Mouse (Mus musculus) heart, embryonic 12.5 days (tissue): ENCODE measurements at regions not wholly inside any gene's neighbourhood (a gene's known extent, or its start where the extent isn't known, plus 50 kb on each side); places are given as distances from the start of the nearest gene placed in this dataset.

ENCODE experiments used
- ATAC-seq: fragments of 200-750 bp; cut with Nextera tagmentation; 2 replicates; pipeline ENCODE4 v1.8.0; 2017; ENCODE audit warnings: moderate TSS enrichment, moderate library complexity; ENCODE audit not compliant: insufficient number of reproducible peaks, low FRiP score
- H3K27ac ChIP-seq: fragments of 300-500 bp; sonication (generic); 2 replicates; pipeline ENCODE4 v1.5.1; 2016; ENCODE audit warnings: mild to moderate bottlenecking, moderate library complexity; ENCODE audit not compliant: poor library complexity, severe bottlenecking
- H3K27me3 ChIP-seq: fragments of 300-500 bp; sonication (generic); replicated peaks from 2 replicates; pipeline ENCODE4 v1.6.1; 2016; ENCODE audit warnings: mild to moderate bottlenecking, moderate library complexity
- H3K36me3 ChIP-seq: fragments of 300-500 bp; sonication (generic); 2 replicates; pipeline ENCODE4 v1.6.1; 2016; ENCODE audit warnings: mild to moderate bottlenecking, moderate library complexity
- H3K4me1 ChIP-seq: fragments of 300-500 bp; sonication (generic); replicated peaks from 2 replicates; pipeline ENCODE4 v1.6.1; 2016; ENCODE audit warnings: mild to moderate bottlenecking
- H3K4me2 ChIP-seq: fragments of 300-500 bp; sonication (generic); 2 replicates; pipeline ENCODE4 v1.6.1; 2016; ENCODE audit warnings: mild to moderate bottlenecking, moderate library complexity
- H3K4me3 ChIP-seq: fragments of 300-500 bp; sonication (generic); 2 replicates; pipeline ENCODE4 v1.5.1; 2016; ENCODE audit warnings: mild to moderate bottlenecking
- H3K9ac ChIP-seq: fragments of 300-500 bp; sonication (generic); 2 replicates; pipeline ENCODE4 v1.6.1; 2016; ENCODE audit warnings: mild to moderate bottlenecking, moderate library complexity
- H3K9me3 ChIP-seq: fragments of 300-500 bp; sonication (generic); replicated peaks from 2 replicates; pipeline ENCODE4 v1.6.1; 2016; ENCODE audit warnings: mild to moderate bottlenecking, moderate library complexity
- WGBS: fragments of 180-500 bp; shearing (Covaris S2); methylation state at CpG from one replicate; pipeline ENCODE4 v1.1.7; 2016; 5-methylcytosine and 5-hydroxymethylcytosine counted together

DNA sequence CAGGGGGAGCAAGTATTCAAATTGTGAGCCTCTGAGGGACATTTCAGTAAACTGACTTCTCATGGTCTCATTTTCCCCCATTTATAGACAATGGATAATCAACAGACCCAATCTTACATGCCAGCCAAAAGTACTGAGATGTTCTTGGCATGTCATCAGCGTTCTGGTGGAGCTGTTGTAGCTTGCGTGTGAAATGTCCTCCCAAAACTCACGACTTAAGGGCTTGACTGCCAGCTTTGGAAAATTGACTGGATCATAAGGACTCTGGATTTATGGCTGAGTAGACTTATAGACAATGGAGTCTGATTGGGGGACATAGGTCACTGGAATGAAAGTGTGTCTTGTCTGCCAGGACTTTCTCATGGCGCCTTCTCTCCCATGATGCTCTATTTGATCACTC, 254.9 kb upstream of the Irx5 start:
- Histone ChIP-seq H3K27me3 (peaks cover 13% of the 10 kb centered on the region), H3K36me3 (no peaks in the 10 kb centered on the region), H3K9ac (no peak overlapping the region), H3K4me3 (no peak overlapping the region), H3K4me1 (peaks cover 5% of the 10 kb centered on the region; the same call in 1 of the 2 replicates), H3K27ac (no peak overlapping the region), H3K4me2 (no peak overlapping the region), H3K9me3 (no peaks in the 10 kb centered on the region)
- 83% methylated on average over 4 of the region's 4 CpGs for WGBS
- no peak for ATAC-seq

DNA sequence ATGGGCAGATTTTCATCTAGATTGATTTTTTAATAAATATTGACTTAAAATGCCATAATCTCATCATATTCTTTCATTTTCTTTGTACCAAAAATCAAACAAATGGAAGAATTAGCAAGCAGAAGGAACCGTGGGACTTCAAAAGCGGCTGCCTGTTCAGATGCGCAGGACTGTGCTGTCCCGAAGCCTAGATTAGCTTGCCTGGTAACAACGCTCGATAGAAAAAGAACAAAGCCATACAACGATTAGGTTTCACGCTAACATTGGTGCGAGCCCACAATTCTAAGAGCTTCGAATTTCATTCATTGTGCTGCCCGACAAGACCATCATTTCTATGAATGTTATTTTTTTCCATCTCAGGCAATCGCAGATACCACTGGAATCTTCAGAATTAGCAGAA, 262.1 kb upstream of the Irx5 start:
- 85% methylated on average over 12 of the region's 12 CpGs for WGBS

DNA sequence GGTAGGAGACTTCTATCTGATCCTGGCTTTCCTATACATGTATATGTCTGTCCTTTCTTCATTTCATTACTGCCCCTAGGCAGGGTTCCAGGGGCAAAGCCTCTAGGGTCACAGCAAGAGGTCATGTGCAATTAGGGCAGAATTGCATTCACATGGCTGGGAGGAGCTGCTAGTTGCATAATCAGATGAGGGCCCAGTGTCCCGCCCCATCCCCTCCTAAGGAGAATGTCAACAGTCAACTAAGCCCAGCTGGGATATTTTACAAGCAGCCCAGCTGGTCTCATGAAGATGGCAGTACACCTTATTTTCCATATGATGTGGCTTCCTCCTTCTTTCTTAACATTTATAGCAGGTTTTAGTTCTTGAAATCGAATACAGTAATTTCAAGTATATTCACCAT, 273.3 kb upstream of the Irx5 start:
- Histone ChIP-seq H3K4me3 (no peak overlapping the region), H3K4me2 (no peak overlapping the region), H3K27ac (no peak overlapping the region), H3K9me3 (peaks cover 7% of the 10 kb centered on the region), H3K4me1 (no peaks in the 10 kb centered on the region), H3K27me3 (0 out of 2 replicates have a peak, but pooled peaks cover 6% of the 10 kb centered on the region), H3K36me3 (no peaks in the 10 kb centered on the region), H3K9ac (no peak overlapping the region)
- WGBS, result 68% methylated on average over 2 of the region's 2 CpGs
- ATAC-seq, result no peak

More for the DNA sequence above, 262.1 kb upstream of the Irx5 start:
- Histone ChIP-seq H3K4me1 (no peaks in the 10 kb centered on the region), H3K27ac (no peak overlapping the region), H3K9ac (no peak overlapping the region), H3K4me2 (no peak overlapping the region), H3K9me3 (no peaks in the 10 kb centered on the region), H3K4me3 (no peak overlapping the region), H3K27me3 (peaks cover 28% of the 10 kb centered on the region), H3K36me3 (no peaks in the 10 kb centered on the region)
- ATAC-seq, result no peak

DNA sequence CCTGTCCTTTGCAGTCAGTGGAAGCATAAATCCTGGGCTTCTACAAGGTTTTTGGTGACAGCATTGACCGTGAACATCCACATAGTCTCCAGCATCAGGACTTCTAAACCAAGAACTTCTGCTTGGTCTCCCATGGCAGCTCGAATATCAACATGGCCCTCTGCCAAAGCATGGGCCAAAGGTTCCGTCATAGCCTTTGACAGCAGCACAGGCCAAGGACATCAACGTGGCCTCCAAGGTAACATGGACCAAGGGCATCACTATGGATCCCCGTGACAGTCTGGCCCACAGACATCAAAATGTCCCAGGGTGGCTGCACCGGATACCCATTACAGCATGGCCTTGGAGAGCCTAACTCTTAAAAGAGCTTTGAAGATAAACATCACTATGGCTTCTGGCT, 275.5 kb upstream of the Irx5 start:
- Histone ChIP-seq H3K4me3 (no peak overlapping the region), H3K27ac (no peak overlapping the region), H3K9ac (no peak overlapping the region), H3K36me3 (no peaks in the 10 kb centered on the region), H3K27me3 (0 out of 2 replicates have a peak, but pooled peaks cover 6% of the 10 kb centered on the region), H3K4me1 (no peaks in the 10 kb centered on the region), H3K4me2 (no peak overlapping the region), H3K9me3 (peaks cover 4% of the 10 kb centered on the region; the same call in 1 of the 2 replicates)
- 78% methylated on average over 6 of the region's 6 CpGs for WGBS
- ATAC-seq, result no peak

DNA sequence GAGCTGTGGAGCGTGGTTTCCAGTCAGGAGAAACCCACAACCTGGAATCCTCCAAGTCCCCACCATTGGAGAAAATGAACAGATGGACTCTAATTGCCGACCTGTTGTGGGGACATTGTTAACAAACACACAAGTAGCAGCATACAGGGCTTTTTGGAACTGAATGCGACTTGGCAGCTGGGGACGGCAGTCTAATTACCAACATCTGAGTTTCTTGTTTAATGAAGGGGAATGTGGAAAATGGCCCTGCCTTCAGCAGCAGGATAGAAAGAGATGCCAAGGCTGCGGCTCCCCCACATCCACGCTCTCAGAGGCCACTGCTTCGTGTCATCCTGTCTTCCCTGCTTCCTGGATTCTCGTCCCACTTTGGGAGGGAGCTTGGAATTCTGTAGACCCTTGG, 276.6 kb upstream of the Irx5 start:
- Histone ChIP-seq H3K4me3 (no peak overlapping the region), H3K4me1 (no peaks in the 10 kb centered on the region), H3K36me3 (no peaks in the 10 kb centered on the region), H3K27ac (no peak overlapping the region), H3K27me3 (peaks cover 11% of the 10 kb centered on the region; the same call in 1 of the 2 replicates), H3K9me3 (peaks cover 4% of the 10 kb centered on the region; the same call in 1 of the 2 replicates), H3K4me2 (no peak overlapping the region), H3K9ac (no peak overlapping the region)
- ATAC-seq, result no peak
- 80% methylated on average over 8 of the region's 8 CpGs for WGBS

DNA sequence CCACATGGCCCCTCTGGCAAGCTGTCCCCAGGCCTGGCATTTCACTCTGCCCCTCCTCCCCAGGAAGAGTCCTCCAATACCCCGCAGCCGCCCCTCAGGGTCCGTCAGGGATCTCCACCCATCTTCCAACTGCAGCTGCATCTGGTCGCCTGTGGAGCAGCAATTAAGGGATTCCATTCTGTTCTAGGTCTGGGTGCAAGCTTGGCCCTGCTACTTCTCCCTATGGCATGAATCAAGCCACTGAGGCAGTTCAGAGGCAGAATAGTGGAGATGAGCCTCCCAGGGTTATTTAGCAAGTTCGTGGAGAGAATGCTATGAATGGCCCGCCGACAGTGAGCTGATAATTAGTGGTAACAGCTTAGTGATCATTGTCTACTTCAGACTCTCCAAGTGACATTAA, 275.7 kb upstream of the Irx3 start:
- Histone ChIP-seq H3K36me3 (no peaks in the 10 kb centered on the region), H3K4me1 (peaks cover 8% of the 10 kb centered on the region; the same call in 1 of the 2 replicates), H3K27ac (no peak overlapping the region), H3K9ac (no peak overlapping the region), H3K4me3 (no peak overlapping the region), H3K4me2 (no peak overlapping the region), H3K27me3 (peaks cover 30% of the 10 kb centered on the region), H3K9me3 (no peaks in the 10 kb centered on the region; the same call in 1 of the 2 replicates)
- ATAC-seq, result no peak
- 55% methylated on average over 7 of the region's 7 CpGs for WGBS

DNA sequence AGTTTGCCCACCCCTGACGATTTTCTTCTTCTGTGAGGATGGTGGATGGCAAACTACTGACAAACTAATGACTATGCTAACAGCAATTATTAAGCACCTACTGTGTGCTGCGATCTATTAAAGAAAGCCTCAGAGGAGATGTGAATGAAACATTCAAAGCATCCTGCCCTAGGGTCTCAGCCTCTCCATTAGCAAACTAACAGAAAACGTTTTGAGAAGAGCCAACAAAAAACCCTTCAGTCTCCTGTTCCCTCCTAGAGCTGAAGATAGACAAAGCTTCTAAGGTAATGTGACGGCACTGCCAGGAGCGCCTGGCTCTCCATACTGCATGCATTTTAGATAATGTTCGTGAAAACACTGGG, 270.4 kb upstream of the Irx3 start:
- H3K4me1 ChIP-seq, result peaks cover 8% of the 10 kb centered on the region; the same call in 1 of the 2 replicates
- 22% methylated on average over 6 of the region's 6 CpGs for WGBS
- H3K27ac ChIP-seq, result no peak overlapping the region
- H3K4me3 ChIP-seq, result no peak overlapping the region
- H3K9ac ChIP-seq, result no peak overlapping the region
- no peaks in the 10 kb centered on the region for H3K9me3 ChIP-seq
- no peak for ATAC-seq
- peaks cover 69% of the 10 kb centered on the region for H3K27me3 ChIP-seq
- no peak overlapping the region for H3K4me2 ChIP-seq
- no peaks in the 10 kb centered on the region for H3K36me3 ChIP-seq

DNA sequence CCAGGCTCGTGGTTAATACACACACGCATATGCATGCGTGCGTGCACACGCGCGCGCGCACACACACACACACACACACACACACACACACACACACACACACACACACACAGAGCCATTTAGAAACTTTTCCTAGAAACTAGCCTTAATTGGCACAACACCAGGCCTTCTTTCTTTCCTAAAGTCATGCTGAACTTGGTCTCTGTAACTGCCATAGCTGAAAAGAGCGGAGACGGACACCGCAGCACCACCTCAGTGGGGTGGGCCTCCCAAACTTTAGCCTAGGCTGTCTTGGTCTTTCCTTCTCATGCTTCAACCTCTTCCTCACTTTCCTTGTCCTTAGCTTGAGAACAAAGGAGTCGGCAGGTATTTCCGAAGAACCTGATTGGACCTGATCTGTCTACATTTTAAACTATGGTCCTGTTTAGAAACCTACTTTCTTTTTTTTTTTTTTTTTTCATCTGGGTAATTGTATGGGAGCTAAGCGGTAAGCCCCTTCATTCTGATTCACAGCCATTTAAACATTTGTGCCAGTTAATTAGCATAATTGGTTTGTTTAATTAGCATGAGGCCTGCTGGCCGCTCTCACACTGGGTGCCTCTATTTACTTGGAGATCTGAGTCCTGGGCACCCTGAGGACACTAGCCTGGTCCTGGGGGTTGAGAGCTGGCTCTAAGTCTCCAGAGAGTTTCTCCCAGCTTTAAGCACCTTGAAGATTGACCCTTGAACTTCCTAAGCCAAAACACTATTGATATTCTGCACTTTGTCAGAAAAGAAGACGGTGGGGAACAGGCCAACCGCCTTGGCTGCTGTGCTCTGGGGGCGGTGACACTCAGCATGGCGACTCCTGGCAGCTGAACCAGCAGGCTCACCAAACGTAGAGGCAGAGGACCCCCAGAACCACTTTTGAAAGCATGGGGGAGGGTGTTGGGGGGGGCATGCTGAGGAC, 269.7 kb upstream of the Irx3 start:
- H3K4me1 ChIP-seq, result peaks cover 8% of the 10 kb centered on the region; the same call in 1 of the 2 replicates
- peaks cover 72% of the 10 kb centered on the region for H3K27me3 ChIP-seq
- H3K27ac ChIP-seq, result no peak overlapping the region
- no peaks in the 10 kb centered on the region; the same call in 1 of the 2 replicates for H3K9me3 ChIP-seq
- 47% methylated on average over 21 of the region's 21 CpGs for WGBS
- no peak overlapping the region for H3K4me2 ChIP-seq
- H3K4me3 ChIP-seq, result no peak overlapping the region
- H3K36me3 ChIP-seq, result no peaks in the 10 kb centered on the region
- ATAC-seq, result no peak
- H3K9ac ChIP-seq, result no peak overlapping the region

DNA sequence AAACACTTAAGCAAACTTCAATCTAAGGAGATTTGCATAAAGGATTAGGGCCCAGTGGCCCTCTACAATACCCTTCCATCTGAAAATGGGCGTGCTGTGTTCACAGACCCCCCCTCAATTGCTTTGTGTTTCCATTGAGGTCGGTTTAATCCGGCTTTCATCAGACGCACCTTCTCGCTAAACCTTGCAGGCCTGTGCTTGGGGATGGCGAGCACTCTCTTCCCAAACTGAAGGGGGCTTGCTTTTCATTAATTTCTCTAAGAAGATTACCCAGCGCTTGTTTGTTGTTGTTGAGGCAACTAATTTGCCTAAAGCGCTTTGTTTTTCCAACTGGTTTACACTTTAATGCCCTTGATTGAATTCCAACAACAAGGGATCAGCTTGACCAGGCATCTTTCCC, 268.8 kb upstream of the Irx3 start:
- H3K4me3 ChIP-seq, result no peak overlapping the region
- H3K27ac ChIP-seq, result no peak overlapping the region
- 37% methylated on average over 8 of the region's 8 CpGs for WGBS
- H3K27me3 ChIP-seq, result peaks cover 69% of the 10 kb centered on the region
- no peaks in the 10 kb centered on the region; the same call in 1 of the 2 replicates for H3K9me3 ChIP-seq
- no peak overlapping the region for H3K9ac ChIP-seq
- no peak overlapping the region for H3K4me2 ChIP-seq
- ATAC-seq, result no peak
- no peaks in the 10 kb centered on the region for H3K36me3 ChIP-seq
- H3K4me1 ChIP-seq, result peaks cover 11% of the 10 kb centered on the region; the same call in 1 of the 2 replicates

DNA sequence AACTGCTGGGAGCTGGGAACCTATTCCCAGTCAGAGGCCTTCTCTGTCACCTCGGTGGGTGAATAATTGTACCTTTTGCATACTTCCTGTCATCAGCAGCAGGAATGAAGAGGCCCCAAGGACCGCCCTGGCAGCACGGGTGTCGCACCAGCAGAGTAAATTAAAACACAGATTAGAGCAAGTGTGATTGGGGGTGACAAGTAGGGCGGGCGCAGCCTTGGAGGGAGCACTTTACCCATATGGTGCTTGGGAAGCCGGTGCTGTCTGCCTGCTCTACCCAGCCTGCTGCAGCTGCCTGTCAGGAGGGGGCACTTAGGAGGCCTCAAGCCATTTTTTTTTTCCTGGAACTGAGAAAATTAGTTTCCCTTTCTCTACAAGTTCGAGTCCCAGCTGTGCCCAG, 264.6 kb upstream of the Irx3 start:
- no peak for ATAC-seq
- H3K36me3 ChIP-seq, result no peaks in the 10 kb centered on the region
- H3K4me1 ChIP-seq, result peaks cover 6% of the 10 kb centered on the region; the same call in 1 of the 2 replicates
- WGBS, result 28% methylated on average over 8 of the region's 8 CpGs
- no peak overlapping the region for H3K27ac ChIP-seq
- H3K4me3 ChIP-seq, result no peak overlapping the region
- H3K9me3 ChIP-seq, result no peaks in the 10 kb centered on the region; the same call in 1 of the 2 replicates
- H3K9ac ChIP-seq, result no peak overlapping the region
- H3K4me2 ChIP-seq, result no peak overlapping the region
- H3K27me3 ChIP-seq, result peaks cover 75% of the 10 kb centered on the region

DNA sequence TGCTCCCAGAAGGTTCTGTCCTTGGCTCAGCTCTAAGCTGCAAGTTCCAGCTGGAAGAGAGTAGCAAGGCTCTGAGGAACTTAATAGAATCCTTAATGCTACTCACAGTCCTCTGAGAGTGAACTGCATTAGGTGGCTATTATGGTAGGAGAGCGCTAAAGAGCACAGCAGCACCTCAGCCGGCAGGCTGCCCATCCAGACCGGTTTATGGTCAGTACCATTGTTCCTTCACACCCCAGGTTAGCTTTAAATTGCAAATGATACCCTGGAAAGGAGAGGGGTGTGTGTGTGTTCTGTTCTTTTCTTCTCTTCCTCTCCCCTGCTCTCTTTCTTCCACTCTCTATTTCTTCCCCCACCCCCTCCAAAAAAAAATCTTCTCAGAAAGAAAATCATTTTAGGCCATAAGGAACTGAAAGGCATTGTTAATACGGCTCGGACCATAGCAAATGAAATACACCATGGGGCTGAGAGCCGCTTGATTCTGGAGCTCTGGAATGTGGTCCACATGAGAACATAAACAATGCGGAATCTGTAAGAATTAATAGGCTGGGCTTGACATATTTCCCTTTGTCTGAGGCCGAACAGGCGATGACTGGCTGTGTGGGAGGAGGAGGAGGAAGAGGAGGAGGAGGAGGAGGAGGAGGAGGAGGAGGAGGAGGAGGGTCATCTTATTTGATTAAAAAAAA, 263.8 kb upstream of the Irx3 start:
- Histone ChIP-seq H3K27ac (no peak overlapping the region), H3K9ac (no peak overlapping the region), H3K27me3 (peaks cover 68% of the 10 kb centered on the region), H3K4me2 (no peak overlapping the region), H3K4me1 (peaks cover 6% of the 10 kb centered on the region; the same call in 1 of the 2 replicates), H3K9me3 (no peaks in the 10 kb centered on the region; the same call in 1 of the 2 replicates), H3K4me3 (no peak overlapping the region), H3K36me3 (no peaks in the 10 kb centered on the region)
- ATAC-seq, result no peak
- 19% methylated on average over 9 of the region's 9 CpGs for WGBS
